Mouse (Mus musculus) spleen, adult 2 months (tissue): ENCODE measurements around the gene Gckr. TPM values are rescaled to one million over a fixed set of nuclear protein-coding genes. Genes with fewer than 3 reads are reported as not detected.

Experiments used
- DNase-seq, 2 experiments: peaks; one replicate each; pipeline versions ENCODE4 v3.0.0 to v3.0.0-alpha.2; 2012 to 2021; ENCODE audit warnings: low spot score in 2 of 2, low read depth in 1 of 2
- H3K27ac ChIP-seq: fragments of 200-500 bp; 2 replicates; pipeline ENCODE4 v1.5.1; 2012; ENCODE audit warnings: low read length, inconsistent platforms; ENCODE audit not compliant: insufficient read depth
- H3K27me3 ChIP-seq: fragments of 200-500 bp; 2 replicates; pipeline ENCODE4 v1.6.1; 2012; ENCODE audit warnings: mild to moderate bottlenecking, moderate library complexity, low read length, inconsistent platforms; ENCODE audit not compliant: control insufficient read depth, insufficient read depth
- H3K36me3 ChIP-seq: fragments of 200-500 bp; 2 replicates; pipeline ENCODE4 v1.6.1; 2012; ENCODE audit warnings: mild to moderate bottlenecking, low read length, inconsistent platforms; ENCODE audit not compliant: control insufficient read depth, insufficient read depth
- H3K4me1 ChIP-seq: fragments of 200-500 bp; 2 replicates; pipeline ENCODE4 v1.6.1; 2011; ENCODE audit warnings: inconsistent platforms; ENCODE audit not compliant: control insufficient read depth, insufficient read depth, insufficient read length
- H3K4me3 ChIP-seq: fragments of 200-500 bp; 2 replicates; pipeline ENCODE4 v1.5.1; 2011; ENCODE audit warnings: mild to moderate bottlenecking, inconsistent platforms; ENCODE audit not compliant: insufficient read depth, insufficient read length; ENCODE audit errors: extremely low read depth
- CTCF ChIP-seq: fragments of 200-500 bp; IDR thresholded peaks from 2 replicates; pipeline ENCODE4 v1.5.1; 2011; ENCODE audit warnings: mild to moderate bottlenecking, inconsistent platforms; ENCODE audit not compliant: insufficient read depth, insufficient read length, insufficient replicate concordance; ENCODE audit errors: extremely low read depth
- POLR2A ChIP-seq: fragments of 200-500 bp; IDR thresholded peaks from 2 replicates; pipeline ENCODE4 v1.6.1; 2011; ENCODE audit warnings: low read depth, low read length, inconsistent platforms
- WGBS: fragments of 180-500 bp; shearing (Covaris S2); methylation state at CpG from one replicate; pipeline ENCODE4 v1.1.7; 2018; 5-methylcytosine and 5-hydroxymethylcytosine counted together
- polyA plus RNA-seq: library from polyadenylated mRNA; depleted of rRNA; stranded (reverse); fragments of >200 nt; gene quantifications from 2 replicates; pipeline ENCODE4 v1.2.3, GENCODE M21; 2012

The Gckr gene
- polyA plus RNA-seq, 1 experiment = not detected

- no peak overlapping the region for H3K27ac ChIP-seq
- 76% methylated on average over 7 of the region's 7 CpGs for WGBS
- TF ChIP-seq CTCF (no peak), POLR2A (no peak)
- peaks cover 3% of the 10 kb centered on the region; the same call in 1 of the 2 replicates for H3K4me1 ChIP-seq
- no peak for DNase-seq
- H3K36me3 ChIP-seq = peaks cover 36% of the 10 kb centered on the region
- no peak overlapping the region for H3K4me3 ChIP-seq
- no peaks in the 10 kb centered on the region for H3K27me3 ChIP-seq
These were observed 42.8 kb upstream of the Gckr start for GRCm38 (mm10) chr5:31254452-31254851.

GRCm38 (mm10) chr5:31254901-31255300 lies 42.3 kb upstream of the Gckr start:
- Histone ChIP-seq H3K4me3 (no peak overlapping the region), H3K36me3 (peaks cover 32% of the 10 kb centered on the region), H3K27me3 (no peaks in the 10 kb centered on the region), H3K27ac (no peak overlapping the region), H3K4me1 (peaks cover 3% of the 10 kb centered on the region; the same call in 1 of the 2 replicates)
- WGBS = 81% methylated on average over 8 of the region's 8 CpGs
- DNase-seq = no peak
- TF ChIP-seq CTCF = no peak
- no peak for TF ChIP-seq POLR2A

- TF ChIP-seq POLR2A = no peak
- no peak for TF ChIP-seq CTCF
- WGBS = 91% methylated on average over 2 of the region's 2 CpGs
- no peak overlapping the region for H3K4me3 ChIP-seq
- H3K36me3 ChIP-seq = peaks cover 28% of the 10 kb centered on the region
- DNase-seq = no peak
- peaks cover 3% of the 10 kb centered on the region; the same call in 1 of the 2 replicates for H3K4me1 ChIP-seq
- no peak overlapping the region for H3K27ac ChIP-seq
- H3K27me3 ChIP-seq = no peaks in the 10 kb centered on the region
These were observed 41.9 kb upstream of the Gckr start for GRCm38 (mm10) chr5:31255381-31255780.

GRCm38 (mm10) chr5:31255971-31256370 lies 41.3 kb upstream of the Gckr start:
- no peak for TF ChIP-seq POLR2A
- TF ChIP-seq CTCF = no peak
- Histone ChIP-seq H3K4me3 (no peak overlapping the region), H3K27me3 (no peaks in the 10 kb centered on the region), H3K4me1 (peaks cover 3% of the 10 kb centered on the region; the same call in 1 of the 2 replicates), H3K36me3 (peaks cover 22% of the 10 kb centered on the region), H3K27ac (no peak overlapping the region)
- WGBS = 43% methylated on average over 2 of the region's 2 CpGs
- DNase-seq = no peak

GRCm38 (mm10) chr5:31257616-31258015 lies 39.6 kb upstream of the Gckr start:
- Histone ChIP-seq H3K27ac (no peak overlapping the region), H3K4me3 (no peak overlapping the region), H3K27me3 (no peaks in the 10 kb centered on the region), H3K36me3 (peaks cover 12% of the 10 kb centered on the region; the same call in 1 of the 2 replicates), H3K4me1 (peaks cover 3% of the 10 kb centered on the region; the same call in 1 of the 2 replicates)
- no peak for DNase-seq
- TF ChIP-seq CTCF = no peak
- no peak for TF ChIP-seq POLR2A
- 90% methylated on average over 11 of the region's 11 CpGs for WGBS

GRCm38 (mm10) chr5:31266101-31266500 lies 31.1 kb upstream of the Gckr start:
- no peak for DNase-seq
- Histone ChIP-seq H3K27ac (no peak overlapping the region), H3K36me3 (peaks cover 8% of the 10 kb centered on the region), H3K4me1 (no peaks in the 10 kb centered on the region), H3K27me3 (no peaks in the 10 kb centered on the region), H3K4me3 (no peak overlapping the region)
- 77% methylated on average over 7 of the region's 7 CpGs for WGBS
- no peak for TF ChIP-seq CTCF
- no peak for TF ChIP-seq POLR2A

GRCm38 (mm10) chr5:31267686-31268085 lies 29.6 kb upstream of the Gckr start:
- H3K4me3 ChIP-seq = no peak overlapping the region
- DNase-seq = no peak
- H3K4me1 ChIP-seq = no peaks in the 10 kb centered on the region
- no peak for TF ChIP-seq CTCF
- peaks cover 6% of the 10 kb centered on the region for H3K36me3 ChIP-seq
- H3K27ac ChIP-seq = no peak overlapping the region
- WGBS = 71% methylated on average over 6 of the region's 6 CpGs
- no peaks in the 10 kb centered on the region for H3K27me3 ChIP-seq
